Mouse (Mus musculus) midbrain, postnatal 0 days (tissue): ENCODE measurements around the gene Ykt6. TPM values are rescaled to one million over a fixed set of nuclear protein-coding genes. Genes with fewer than 3 reads are reported as not detected.

Experiments used
- ATAC-seq: fragments of 200-750 bp; cut with Nextera tagmentation; 2 replicates; pipeline ENCODE4 v1.8.0; 2017; ENCODE audit warnings: moderate number of reproducible peaks, mild to moderate bottlenecking, moderate TSS enrichment, moderate library complexity; ENCODE audit not compliant: low FRiP score
- DNase-seq: peaks from one replicate; pipeline ENCODE4 v3.0.0-alpha.2; 2015; ENCODE audit warnings: low spot score
- H3K27ac ChIP-seq: fragments of 300-500 bp; sonication (generic); 2 replicates; pipeline ENCODE4 v1.5.1; 2014; ENCODE audit warnings: low read depth, mild to moderate bottlenecking, low read length, mixed read lengths
- H3K27me3 ChIP-seq: fragments of 300-500 bp; sonication (generic); 2 replicates; pipeline ENCODE4 v1.6.1; 2014; ENCODE audit warnings: low read length, control low read depth, mixed read lengths; ENCODE audit not compliant: insufficient read depth
- H3K36me3 ChIP-seq: fragments of 300-500 bp; sonication (generic); 2 replicates; pipeline ENCODE4 v1.6.1; 2014; ENCODE audit warnings: low read length, control low read depth, mixed read lengths; ENCODE audit not compliant: insufficient read depth
- H3K4me1 ChIP-seq: fragments of 300-500 bp; sonication (generic); 2 replicates; pipeline ENCODE4 v1.6.1; 2014; ENCODE audit warnings: mild to moderate bottlenecking, control low read depth, antibody characterized with exemption, low read length, mixed read lengths; ENCODE audit not compliant: insufficient read depth
- H3K4me2 ChIP-seq: fragments of 300-500 bp; sonication (generic); 2 replicates; pipeline ENCODE4 v1.6.1; 2014; ENCODE audit warnings: low read depth, mild to moderate bottlenecking, low read length, mixed read lengths; ENCODE audit not compliant: poor library complexity, severe bottlenecking
- H3K4me3 ChIP-seq: fragments of 300-500 bp; sonication (generic); 2 replicates; pipeline ENCODE4 v1.5.1; 2014; ENCODE audit warnings: low read depth, mild to moderate bottlenecking, low read length, moderate library complexity
- H3K9ac ChIP-seq: fragments of 300-500 bp; sonication (generic); replicated peaks from 2 replicates; pipeline ENCODE4 v1.6.1; 2014; ENCODE audit warnings: mild to moderate bottlenecking, low read length, moderate library complexity, mixed read lengths; ENCODE audit not compliant: poor library complexity, severe bottlenecking
- H3K9me3 ChIP-seq: fragments of 300-500 bp; sonication (generic); 2 replicates; pipeline ENCODE4 v1.6.1; 2016; ENCODE audit warnings: low read length, control low read depth
- CTCF ChIP-seq: IDR thresholded peaks from 2 replicates; pipeline ENCODE4 v1.5.1; 2016; ENCODE audit warnings: antibody characterized with exemption, mild to moderate bottlenecking
- WGBS: fragments of 180-500 bp; shearing (Covaris S2); extraction: QIAGEN DNeasy Blood & Tissue Kit; methylation state at CpG from one replicate; pipeline ENCODE4 v1.1.7; 2014; 5-methylcytosine and 5-hydroxymethylcytosine counted together
- polyA plus RNA-seq: library from polyadenylated mRNA; unstranded; fragments of >200 nt; fragmentation: Nextera tagmentation; extraction: Ambion mirVana; gene quantifications from 2 replicates; pipeline ENCODE4 v1.2.1, GENCODE M21; 2015
- total RNA-seq: library from RNA; depleted of rRNA; stranded (reverse); fragments of >200 nt; gene quantifications from 2 replicates; pipeline ENCODE4 v1.2.3, GENCODE M21; 2014

The Ykt6 gene
- total and polyA plus RNA-seq, 2 experiments from 2014 or later = 87.0 to 151 TPM

DNA sequence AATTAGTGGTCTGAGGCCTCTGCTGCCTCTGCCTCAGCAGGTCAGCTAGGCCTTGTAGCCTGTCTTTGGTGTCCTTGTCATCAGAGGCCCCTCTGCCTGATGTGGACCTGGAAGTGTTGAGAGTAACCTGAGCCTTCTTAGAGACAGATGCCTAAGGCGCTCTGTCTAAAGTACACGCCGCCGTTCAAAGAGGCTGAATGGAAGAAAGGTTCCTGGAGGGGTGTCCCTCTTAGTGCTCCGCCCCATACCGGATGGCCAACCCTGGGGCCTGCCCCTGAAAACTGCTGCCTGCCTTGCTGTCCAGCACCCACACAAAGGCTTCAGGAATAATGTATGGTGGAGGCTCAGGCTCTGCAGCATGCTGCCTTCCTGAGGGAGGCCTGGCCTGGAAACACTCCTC, 12.7 kb downstream of the Ykt6 start:
- ATAC-seq (no peak), DNase-seq (no peak)
- Histone ChIP-seq H3K36me3 (peaks cover 82% of the 10 kb centered on the region), H3K9ac (no peak overlapping the region), H3K4me3 (no peak overlapping the region), H3K4me1 (no peaks in the 10 kb centered on the region), H3K27ac (no peak overlapping the region; the same call in 1 of the 2 replicates), H3K27me3 (no peaks in the 10 kb centered on the region), H3K9me3 (no peaks in the 10 kb centered on the region), H3K4me2 (no peak overlapping the region)
- no peak for TF ChIP-seq CTCF
- 88% methylated on average over 6 of the region's 6 CpGs for WGBS

DNA sequence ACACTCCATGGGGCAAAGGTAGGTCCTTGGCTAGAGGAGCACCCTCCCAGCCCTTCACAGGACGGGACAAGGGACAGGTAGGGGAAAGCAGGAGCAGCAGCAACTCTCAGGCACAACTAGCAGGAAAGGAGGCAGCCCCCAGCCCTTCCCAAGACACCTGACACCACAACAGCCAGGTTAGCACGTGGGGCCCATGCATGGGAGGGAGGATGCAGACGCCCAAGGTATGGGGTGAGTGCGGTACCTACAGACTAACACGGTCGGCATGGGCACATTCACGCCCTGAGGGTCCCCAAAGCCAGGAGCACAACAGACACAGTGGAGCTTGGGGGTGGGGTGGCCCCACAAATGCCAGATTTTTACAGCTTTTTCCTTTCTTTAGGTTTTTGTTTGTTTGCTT, 15.7 kb downstream of the Ykt6 start:
- DNase-seq (no peak), ATAC-seq (no peak)
- no peaks in the 10 kb centered on the region for H3K27me3 ChIP-seq
- no peak overlapping the region for H3K27ac ChIP-seq
- H3K4me1 ChIP-seq = no peaks in the 10 kb centered on the region
- no peak overlapping the region for H3K4me2 ChIP-seq
- no peak for TF ChIP-seq CTCF
- no peak overlapping the region for H3K4me3 ChIP-seq
- no peaks in the 10 kb centered on the region for H3K9me3 ChIP-seq
- H3K9ac ChIP-seq = no peak overlapping the region
- H3K36me3 ChIP-seq = peaks cover 76% of the 10 kb centered on the region
- 77% methylated on average over 7 of the region's 7 CpGs for WGBS

DNA sequence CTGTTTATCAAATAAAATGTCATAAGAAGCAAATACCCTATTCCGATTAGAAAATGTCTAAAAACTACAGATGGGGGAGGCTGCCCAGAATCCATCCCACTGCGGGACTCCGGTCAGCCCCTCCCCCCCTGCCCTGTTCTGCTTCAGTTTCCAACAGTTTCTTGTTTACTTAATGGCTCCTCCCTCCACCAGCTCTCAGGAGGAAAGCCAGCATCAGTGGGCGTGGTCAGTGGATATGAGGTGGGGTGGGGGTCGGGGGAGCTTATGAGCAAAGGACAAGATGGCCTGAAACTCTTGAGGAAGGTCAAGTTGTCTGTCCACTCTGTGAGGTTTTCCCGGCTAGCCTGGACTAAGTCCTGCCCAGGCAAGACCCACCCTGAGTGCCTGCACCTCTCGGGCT, 17.7 kb downstream of the Ykt6 start:
- Histone ChIP-seq H3K9ac (no peak overlapping the region), H3K4me1 (no peaks in the 10 kb centered on the region), H3K27ac (no peak overlapping the region), H3K4me2 (no peak overlapping the region), H3K4me3 (no peak overlapping the region), H3K36me3 (peaks cover 80% of the 10 kb centered on the region), H3K27me3 (no peaks in the 10 kb centered on the region), H3K9me3 (no peaks in the 10 kb centered on the region)
- WGBS = 54% methylated on average over 7 of the region's 7 CpGs
- ATAC-seq (no peak), DNase-seq (no peak)
- no peak for TF ChIP-seq CTCF

DNA sequence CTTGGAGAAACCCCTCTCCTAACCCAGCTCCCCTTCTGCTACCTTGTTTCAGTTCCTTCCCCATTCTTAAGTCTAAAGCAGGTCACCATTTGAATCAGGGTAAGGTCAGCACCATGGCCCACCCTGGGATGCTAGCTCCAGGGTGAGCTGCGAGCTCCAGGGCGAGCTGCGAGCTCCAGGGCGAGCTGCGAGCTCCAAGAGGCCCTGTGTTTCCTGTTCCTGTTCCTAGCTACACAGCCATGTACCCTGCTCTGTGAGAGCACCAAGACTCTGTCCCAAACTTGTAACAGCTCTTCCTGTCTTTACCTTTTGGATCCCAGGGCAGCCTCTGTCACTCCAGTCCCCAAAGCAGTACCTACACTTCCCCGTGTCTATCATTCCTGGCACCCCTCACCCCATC, 18.6 kb downstream of the Ykt6 start:
- no peak overlapping the region for H3K4me2 ChIP-seq
- no peak for DNase-seq
- no peak overlapping the region for H3K9ac ChIP-seq
- H3K9me3 ChIP-seq = no peaks in the 10 kb centered on the region
- H3K4me1 ChIP-seq = no peaks in the 10 kb centered on the region
- H3K27me3 ChIP-seq = no peaks in the 10 kb centered on the region
- no peak for ATAC-seq
- WGBS = 85% methylated on average over 6 of the region's 6 CpGs
- no peak for TF ChIP-seq CTCF
- H3K27ac ChIP-seq = no peak overlapping the region
- peaks cover 81% of the 10 kb centered on the region for H3K36me3 ChIP-seq
- no peak overlapping the region for H3K4me3 ChIP-seq

DNA sequence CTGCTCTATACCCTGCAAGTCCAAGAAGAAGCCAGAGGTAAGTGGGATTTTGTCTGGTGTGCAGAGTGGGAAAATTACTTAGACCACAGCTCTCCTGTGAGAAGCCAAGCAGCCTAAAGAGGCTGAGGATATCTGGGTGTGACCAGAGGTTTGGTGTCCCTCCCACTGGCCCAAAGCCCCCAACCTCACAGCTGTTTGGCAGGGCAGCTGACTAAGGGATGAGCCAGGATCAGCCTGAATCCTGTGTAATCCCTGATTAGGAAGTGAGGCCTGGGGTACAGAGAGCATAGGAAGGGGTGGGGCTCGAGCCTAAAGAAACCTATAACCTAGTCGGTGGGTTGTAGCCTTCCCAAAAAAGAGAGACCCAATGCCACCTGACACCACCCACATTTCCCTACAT, 19.6 kb downstream of the Ykt6 start:
- ATAC-seq = no peak
- no peak overlapping the region for H3K4me2 ChIP-seq
- H3K4me1 ChIP-seq = no peaks in the 10 kb centered on the region
- H3K27ac ChIP-seq = no peak overlapping the region
- DNase-seq = no peak
- no peaks in the 10 kb centered on the region for H3K27me3 ChIP-seq
- TF ChIP-seq CTCF = no peak
- H3K4me3 ChIP-seq = no peak overlapping the region
- WGBS = 47% methylated on average over 2 of the region's 2 CpGs
- no peaks in the 10 kb centered on the region for H3K9me3 ChIP-seq
- peaks cover 82% of the 10 kb centered on the region for H3K36me3 ChIP-seq
- H3K9ac ChIP-seq = no peak overlapping the region

DNA sequence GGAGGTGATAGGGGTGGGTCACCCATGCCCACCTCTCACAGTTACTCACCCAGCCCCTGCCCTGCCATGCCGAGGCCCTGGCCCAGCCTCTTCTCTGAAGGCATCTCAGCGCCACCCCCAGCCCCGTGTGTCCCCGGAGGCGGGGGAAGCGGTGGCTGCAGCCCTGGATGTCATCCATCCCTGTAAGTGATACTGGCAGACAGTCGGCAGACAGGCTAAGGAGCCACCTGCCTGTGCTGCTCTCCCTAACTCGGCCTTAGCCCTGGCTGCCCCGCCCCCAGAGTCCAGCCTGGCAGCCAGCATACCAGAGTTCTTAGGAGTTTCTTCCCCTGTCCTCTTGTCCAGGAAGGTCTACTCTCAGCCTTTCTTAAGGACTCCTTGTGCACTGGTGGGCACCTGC, 20.6 kb downstream of the Ykt6 start:
- Histone ChIP-seq H3K36me3 (peaks cover 82% of the 10 kb centered on the region), H3K9me3 (no peaks in the 10 kb centered on the region), H3K27me3 (no peaks in the 10 kb centered on the region), H3K4me2 (no peak overlapping the region), H3K4me1 (no peaks in the 10 kb centered on the region), H3K4me3 (no peak overlapping the region), H3K9ac (no peak overlapping the region), H3K27ac (no peak overlapping the region)
- ATAC-seq (no peak), DNase-seq (no peak)
- WGBS = 21% methylated on average over 9 of the region's 9 CpGs
- no peak for TF ChIP-seq CTCF
